Mouse (Mus musculus): ENCODE measurements around the gene Sned1. TPM values are rescaled to one million over a fixed set of nuclear protein-coding genes. Genes with fewer than 3 reads are reported as not detected.

Gene Sned1
- total RNA-seq, 4 experiments from 2014 or later = 3.0 to 3.8 (median 3.5) TPM

DNA sequence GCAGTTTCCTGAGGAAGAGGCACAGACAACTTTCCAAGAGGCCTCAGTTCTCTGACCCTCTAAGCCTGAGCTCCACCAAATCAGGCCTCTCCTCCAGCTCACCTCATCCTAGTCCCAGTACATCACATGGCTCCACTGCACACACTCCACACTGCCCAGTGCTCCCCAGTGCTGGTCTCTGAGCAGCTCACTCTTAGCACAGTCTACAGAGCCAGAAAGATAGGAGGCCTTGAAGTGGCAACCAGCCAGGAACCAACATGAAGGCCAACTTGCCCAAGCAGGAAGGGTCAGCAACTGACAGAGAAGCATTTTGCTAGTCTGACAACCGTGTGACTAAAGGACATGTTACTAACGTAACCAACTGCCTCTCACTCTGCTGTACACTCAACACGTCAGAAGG is 64.9 kb downstream of the Sned1 start:
- no peak for DNase-seq (ENCODE audit: low spot score in 2 of 2)

DNA sequence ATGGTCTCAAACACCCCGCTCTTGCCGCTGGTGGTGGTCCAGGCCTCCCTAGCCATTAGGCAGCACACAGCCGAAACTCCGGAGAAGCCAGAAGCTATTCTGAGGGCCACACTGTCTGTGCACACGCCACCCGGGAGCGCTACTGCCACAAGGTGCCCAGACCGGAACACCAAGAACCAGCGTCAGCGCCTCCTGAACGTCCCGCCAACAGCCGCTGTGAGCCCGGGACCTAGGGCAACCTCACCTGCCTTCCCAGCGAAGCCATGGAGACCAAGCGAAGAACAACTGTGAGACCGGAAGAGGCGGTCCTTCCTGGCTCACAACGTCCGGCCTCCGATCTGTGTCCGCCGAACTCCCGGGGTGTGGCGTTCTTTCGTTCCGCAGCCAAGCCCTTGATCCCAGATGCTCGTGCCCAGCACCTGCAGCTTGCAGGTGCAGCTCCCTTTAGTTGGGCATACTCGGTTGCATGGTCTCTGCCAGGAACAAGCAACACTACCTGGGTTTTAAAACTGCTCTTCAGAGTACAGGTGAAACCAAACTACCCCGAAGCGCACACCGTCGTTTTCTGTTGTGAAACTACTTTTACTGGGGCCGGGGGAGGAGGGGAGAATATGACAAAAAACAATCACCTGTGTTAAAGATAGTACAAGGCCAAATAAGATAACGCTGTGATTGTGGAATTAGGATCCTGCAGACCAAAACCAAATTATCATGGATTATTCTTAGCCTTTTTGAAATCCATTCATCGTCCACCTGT is 70.1 kb downstream of the Sned1 start, which contains the start of gene Mterf4:
TSS of gene Mterf4 (minus strand) at position 335 of the 757 bp plus-strand sequence.
- peak; percentile 57 to 70 for DNase-seq (ENCODE audit: low spot score in 2 of 2)

DNA sequence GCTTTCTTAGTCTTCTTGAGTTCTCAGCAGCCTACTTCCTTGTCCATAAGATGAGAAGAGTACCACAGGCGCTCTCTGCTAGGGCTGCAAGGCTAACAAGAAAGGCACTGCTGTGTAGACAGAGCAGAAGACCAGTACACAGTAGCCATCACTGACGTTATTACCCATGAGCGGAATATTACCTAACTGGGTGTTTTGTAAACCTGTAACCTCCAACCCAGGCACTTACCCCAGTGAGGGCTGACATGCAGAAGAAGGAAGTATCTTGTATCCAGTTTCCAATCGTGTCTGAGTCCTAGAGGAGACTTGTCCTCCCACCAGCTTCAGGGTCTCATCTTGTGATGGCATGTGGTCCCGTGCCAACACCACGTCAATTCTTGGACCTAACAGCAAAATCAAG is 88.3 kb downstream of the Sned1 start:
- DNase-seq (ENCODE audit: low spot score in 2 of 2) = no peak

DNA sequence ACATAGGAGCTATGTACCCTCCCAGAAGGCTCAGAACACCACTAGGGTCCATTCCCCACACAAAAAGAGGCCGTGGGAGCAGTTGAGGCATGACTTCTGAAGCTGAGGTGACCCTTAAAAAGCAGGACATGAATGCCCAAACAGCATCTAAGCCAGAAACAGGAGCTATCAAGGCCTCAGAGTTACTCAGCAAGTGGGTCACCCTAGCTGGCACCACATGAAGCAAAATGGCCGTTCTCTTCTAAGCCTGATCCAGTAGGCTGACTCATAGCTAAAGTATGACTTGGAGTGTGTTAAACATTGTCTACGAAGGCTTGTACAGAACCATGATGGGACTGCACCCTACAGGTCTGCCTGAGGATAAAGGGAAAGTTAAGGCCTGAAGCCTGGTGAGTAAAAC is 90.8 kb downstream of the Sned1 start:
- no peak for DNase-seq (ENCODE audit: low spot score in 2 of 2)

DNA sequence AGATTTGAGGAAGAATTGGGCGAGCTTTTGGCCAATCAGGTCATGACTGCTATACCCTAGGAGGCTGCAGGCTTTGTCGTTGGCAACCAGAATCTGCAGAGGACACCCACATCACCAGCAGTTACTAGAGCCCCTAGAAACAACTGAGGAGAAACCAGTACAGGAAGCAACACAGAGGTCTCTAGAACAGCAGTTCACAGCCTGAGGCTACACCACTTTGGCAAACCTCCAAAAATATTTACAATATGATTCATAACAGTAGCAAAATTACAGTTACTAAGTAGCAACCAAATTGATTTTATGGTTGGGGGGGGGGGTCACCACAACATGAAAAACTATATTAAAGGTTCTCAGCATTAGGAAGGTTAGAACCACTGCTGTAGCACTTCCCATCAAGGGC is 99.0 kb downstream of the Sned1 start:
- no peak for DNase-seq (ENCODE audit: low spot score in 2 of 2)

DNA sequence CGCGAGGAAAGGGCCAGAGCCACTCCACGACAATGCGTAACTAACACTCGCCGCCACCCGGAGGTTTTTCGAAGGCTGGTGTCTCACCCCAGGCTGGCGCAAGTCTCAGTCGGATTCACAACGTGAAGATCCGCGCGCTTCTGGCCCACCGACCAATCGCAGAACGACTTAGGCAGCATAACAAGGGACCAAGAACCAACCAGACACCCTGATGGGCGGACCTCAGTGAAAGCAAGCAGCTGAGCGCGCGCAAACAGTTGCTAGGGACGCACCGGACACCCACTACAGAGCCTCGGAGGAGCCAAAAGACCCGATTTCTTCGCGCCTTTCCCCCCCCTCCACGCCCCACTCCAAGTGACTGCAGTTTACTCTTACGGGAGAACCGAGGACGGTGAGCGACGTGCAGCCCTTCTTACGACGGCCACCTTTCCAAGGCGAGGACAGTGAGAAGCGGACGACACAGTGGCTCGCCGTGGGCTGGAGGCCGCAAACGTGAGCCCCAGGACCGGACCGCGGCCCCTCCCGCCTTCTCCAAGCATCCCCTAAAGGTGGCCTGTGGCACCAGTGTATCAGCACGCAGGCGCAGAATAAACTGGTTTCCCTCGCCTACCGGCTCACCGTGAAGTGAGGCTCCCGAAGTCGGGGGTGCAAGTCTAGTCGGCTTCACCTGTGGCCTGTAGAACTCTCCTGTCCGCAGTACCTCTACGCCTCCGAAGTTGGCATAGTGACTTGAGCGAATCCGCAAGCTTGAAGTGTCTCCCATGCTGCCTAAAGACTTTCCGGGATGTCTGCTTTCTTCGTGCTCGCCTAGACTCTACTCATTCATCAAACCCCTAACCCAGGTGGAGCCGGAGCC is 107.2 kb downstream of the Sned1 start, which contains the start of the genes Ppp1r7 and Pask:
TSS of gene Ppp1r7 (plus strand) at position 207 of the 856 bp plus-strand sequence.
TSS of gene Pask (minus strand) at position 835 of the 856 bp plus-strand sequence.
- DNase-seq (ENCODE audit: low spot score in 2 of 2) = peak; percentile 86 to 91

DNA sequence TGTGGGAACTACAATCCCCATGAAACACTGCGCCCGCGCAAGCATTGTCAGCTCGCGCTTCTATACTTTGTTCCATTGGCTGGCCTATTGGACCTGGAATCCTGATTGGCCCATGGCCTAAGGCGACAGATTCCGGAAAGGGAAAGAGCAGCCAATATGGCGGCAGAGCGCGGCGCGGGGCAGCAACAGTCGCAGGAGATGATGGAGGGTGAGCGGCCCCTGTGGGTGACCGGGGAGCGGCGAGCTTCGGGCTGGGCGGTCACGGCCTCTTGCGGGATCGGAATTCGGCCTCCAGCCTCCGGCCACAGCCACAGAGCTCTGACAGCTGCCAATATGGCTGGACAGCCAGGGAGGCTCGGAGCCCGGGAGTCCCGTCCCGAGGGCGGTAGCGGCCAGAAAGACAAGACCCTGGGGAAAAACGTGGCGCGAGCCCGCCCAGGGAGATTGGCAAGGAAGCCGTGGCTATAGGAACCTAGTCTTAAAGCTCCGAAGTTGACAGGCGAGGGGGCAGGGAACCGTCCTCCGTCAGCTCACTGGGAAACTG is 107.9 kb downstream of the Sned1 start:
- peak; percentile 83 to 90 for DNase-seq (ENCODE audit: low spot score in 2 of 2)

DNA sequence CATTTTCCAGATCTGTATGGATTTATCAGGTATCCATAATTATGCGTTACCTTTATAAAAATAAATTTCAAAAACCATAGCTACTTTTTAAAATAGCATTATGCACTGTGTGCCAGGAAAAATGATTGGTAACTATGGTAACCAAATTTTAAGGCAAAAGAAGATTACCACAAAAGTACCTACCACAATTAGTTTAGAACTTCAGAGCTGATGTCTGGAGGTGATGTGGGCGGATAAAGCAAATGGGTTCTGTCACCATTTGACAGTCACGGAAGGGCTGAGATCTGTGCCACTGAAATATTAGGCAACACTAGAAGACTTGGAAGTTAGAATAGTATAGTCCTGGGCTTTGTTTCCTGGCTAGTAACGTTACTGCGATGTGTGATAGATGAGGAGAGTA is 111.5 kb downstream of the Sned1 start:
- DNase-seq (ENCODE audit: low spot score in 2 of 2) = no peak

DNA sequence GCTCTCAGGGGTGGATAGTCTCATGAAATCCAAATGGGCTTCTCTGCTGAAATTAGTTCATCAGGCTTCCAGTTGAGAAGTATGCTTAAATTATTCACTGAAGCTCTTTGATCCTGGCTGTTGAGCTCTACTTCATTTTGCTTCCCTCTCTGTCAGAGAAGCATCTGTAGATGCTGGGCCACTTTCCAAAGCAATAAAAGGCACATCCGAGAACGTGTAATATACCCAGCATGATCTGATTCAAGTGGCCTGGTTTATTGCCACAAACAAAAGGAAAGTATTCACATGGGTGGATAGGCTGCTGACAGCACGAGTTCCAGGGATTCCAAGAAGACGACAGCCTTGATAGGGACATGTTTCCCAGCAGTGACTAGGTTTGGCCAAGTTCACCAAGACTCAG is 114.1 kb downstream of the Sned1 start:
- DNase-seq (ENCODE audit: low spot score in 2 of 2) = no peak

Small RNAs within 50 kb of the gene (microRNA-seq; reads per million reads assigned to microRNA genes)
- not detected for gene Mir6901
- gene Mir6902 = not detected

Other genes starting within 250 kb of the Sned1 start
- gene Aqp12, start 229.5 kb upstream of the Sned1 start, total RNA-seq (2022) = not detected
- gene Kif1a, start 133.9 kb upstream of the Sned1 start, total RNA-seq (2022) = 1 to 10 TPM in 2 of 4 experiments, under 1 TPM in 2; 0.63 to 2.3 (median 1.0) TPM
- not detected for gene Agxt, start 100.6 kb upstream of the Sned1 start, total RNA-seq (2022)
- not detected for gene 2310007B03Rik, start 74.9 kb upstream of the Sned1 start, total RNA-seq (2022)
- not detected for gene Crocc2, start 67.1 kb upstream of the Sned1 start, total RNA-seq (2022)
- gene Mterf4, start 70.1 kb downstream of the Sned1 start, total RNA-seq (2022) = 10 to 100 TPM; 10.7 to 13.5 (median 11.6) TPM
- 10 to 100 TPM; 17.3 to 27.0 (median 22.0) TPM for gene Ppp1r7, start 107.0 kb downstream of the Sned1 start, total RNA-seq (2022)
- gene Pask, start 107.6 kb downstream of the Sned1 start, total RNA-seq (2022) = under 1 TPM; 0.05 to 0.51 (median 0.29) TPM
- gene Ano7, start 138.1 kb downstream of the Sned1 start, total RNA-seq (2022) = not detected
- gene Hdlbp, start 243.0 kb downstream of the Sned1 start, total RNA-seq (2022) = 100 to 1,000 TPM; 315 to 387 (median 363) TPM

Data from gastrocnemius, adult 8-10 months (tissue).